Mouse (Mus musculus) heart, adult 2 months (tissue): ENCODE measurements around the gene Lbx1.

Experiments
- CTCF ChIP-seq: fragments of 200-600 bp; IDR thresholded peaks from 2 replicates; pipeline ENCODE4 v1.8.1; 2022; ENCODE audit warnings: antibody characterized with exemption, mild to moderate bottlenecking, moderate library complexity
- POLR2A ChIP-seq: fragments of 200-500 bp; IDR thresholded peaks from 2 replicates; pipeline ENCODE4 v1.6.1; 2011; ENCODE audit warnings: mild to moderate bottlenecking, low read depth, low read length, control low read depth; ENCODE audit not compliant: insufficient read depth

DNA sequence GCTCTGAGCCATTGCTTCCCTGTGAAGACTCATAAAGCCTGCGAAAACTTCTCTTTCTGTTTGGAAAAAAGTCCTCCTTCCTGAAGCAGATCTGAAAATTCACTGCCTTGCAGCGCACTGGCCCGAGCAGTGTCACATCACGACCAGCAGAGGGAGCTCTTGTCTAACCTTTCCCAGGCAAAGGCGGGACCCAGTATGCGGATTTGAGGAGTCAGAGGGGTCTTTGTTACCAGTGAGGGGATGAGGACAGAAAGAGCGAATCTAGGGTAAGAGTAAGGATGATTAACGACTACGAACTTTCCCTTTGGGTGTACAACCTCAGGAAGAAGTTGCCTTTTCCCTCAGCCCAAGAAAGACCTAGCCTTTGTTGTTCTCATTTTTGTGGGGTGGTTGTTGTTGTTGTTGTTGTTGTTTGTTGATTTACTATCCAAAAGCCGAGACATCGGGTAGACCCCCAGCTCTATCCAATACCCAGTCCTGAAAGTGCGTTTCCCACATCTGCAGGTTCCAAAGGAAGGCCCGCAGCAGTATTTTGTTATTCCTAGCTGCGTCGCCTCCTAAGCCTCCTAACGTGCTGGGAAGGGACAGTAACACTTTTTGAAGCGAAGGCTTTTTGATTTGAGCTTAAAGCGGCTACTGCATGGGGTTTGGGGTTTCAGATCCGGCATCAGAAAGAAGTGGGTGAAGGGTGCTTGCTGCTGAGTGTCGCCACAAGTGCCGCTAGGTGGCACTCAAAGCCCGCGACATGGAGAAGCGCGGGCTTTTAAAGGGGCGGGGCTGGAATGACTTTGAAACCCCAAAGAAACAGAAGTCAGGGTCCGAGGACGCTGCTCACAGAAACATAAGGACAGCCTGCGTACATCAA, 14.8 kb downstream of the Lbx1 start:
- peak; percentile 86 for TF ChIP-seq CTCF
- no peak for TF ChIP-seq POLR2A
